Mouse (Mus musculus): ENCODE data around the gene Nphp4. TPM values are rescaled to one million over a fixed set of nuclear protein-coding genes. Genes with fewer than 3 reads are reported as not detected.

Nphp4 gene
- polyA plus RNA-seq, 1 experiment = 14.8 TPM

- peak overlapping the region; percentile 7; the same call in 1 of the 2 replicates for H3K27ac ChIP-seq (ENCODE audit: insufficient read depth, low read length)
- H3K4me3 ChIP-seq (ENCODE audit: insufficient read depth, low read length) = no peak overlapping the region
- H3K4me1 ChIP-seq (ENCODE audit: control insufficient read depth, insufficient read depth, low read length) = peaks cover 17% of the 10 kb centered on the region
- TF ChIP-seq POLR2A (IDR thresholded peaks at IDR 0.05; ENCODE audit: extremely low read depth, insufficient read depth, low read length) (no peak), CTCF (IDR thresholded peaks at IDR 0.05; ENCODE audit: extremely low read depth, insufficient read depth, low read length) (no peak)
These were observed 27.9 kb upstream of the Nphp4 start for GRCm38 (mm10) chr4:152448666-152449018.

GRCm38 (mm10) chr4:152451371-152451770 is 25.1 kb upstream of the Nphp4 start:
- no peak overlapping the region for H3K4me3 ChIP-seq (ENCODE audit: insufficient read depth, low read length)
- peaks cover 31% of the 10 kb centered on the region for H3K4me1 ChIP-seq (ENCODE audit: control insufficient read depth, insufficient read depth, low read length)
- TF ChIP-seq POLR2A (IDR thresholded peaks at IDR 0.05; ENCODE audit: extremely low read depth, insufficient read depth, low read length) = no peak
- TF ChIP-seq CTCF (IDR thresholded peaks at IDR 0.05; ENCODE audit: extremely low read depth, insufficient read depth, low read length) = no peak
- H3K27ac ChIP-seq (ENCODE audit: insufficient read depth, low read length) = no peak overlapping the region

- H3K4me3 ChIP-seq (ENCODE audit: insufficient read depth, low read length) = peak overlapping the region; percentile 4; the same call in 1 of the 2 replicates
- H3K4me1 ChIP-seq (ENCODE audit: control insufficient read depth, insufficient read depth, low read length) = peaks cover 39% of the 10 kb centered on the region
- peak overlapping the region; percentile 69 for H3K27ac ChIP-seq (ENCODE audit: insufficient read depth, low read length)
- TF ChIP-seq POLR2A (IDR thresholded peaks at IDR 0.05; ENCODE audit: extremely low read depth, insufficient read depth, low read length) (peak; percentile 40; the same call in 1 of the 2 replicates), CTCF (IDR thresholded peaks at IDR 0.05; ENCODE audit: extremely low read depth, insufficient read depth, low read length) (no peak)
These were observed 23.4 kb upstream of the Nphp4 start for GRCm38 (mm10) chr4:152453079-152453478.

GRCm38 (mm10) chr4:152454153-152454552 is 22.4 kb upstream of the Nphp4 start:
- no peak overlapping the region for H3K4me3 ChIP-seq (ENCODE audit: insufficient read depth, low read length)
- TF ChIP-seq CTCF (IDR thresholded peaks at IDR 0.05; ENCODE audit: extremely low read depth, insufficient read depth, low read length) (no peak), POLR2A (IDR thresholded peaks at IDR 0.05; ENCODE audit: extremely low read depth, insufficient read depth, low read length) (no peak)
- peak overlapping the region; percentile 69 for H3K27ac ChIP-seq (ENCODE audit: insufficient read depth, low read length)
- H3K4me1 ChIP-seq (ENCODE audit: control insufficient read depth, insufficient read depth, low read length) = peaks cover 45% of the 10 kb centered on the region

- Histone ChIP-seq H3K4me3 (ENCODE audit: insufficient read depth, low read length) (no peak overlapping the region), H3K27ac (ENCODE audit: insufficient read depth, low read length) (peak overlapping the region; percentile 95)
- TF ChIP-seq POLR2A (IDR thresholded peaks at IDR 0.05; ENCODE audit: extremely low read depth, insufficient read depth, low read length) = peak; percentile 78
- TF ChIP-seq CTCF (IDR thresholded peaks at IDR 0.05; ENCODE audit: extremely low read depth, insufficient read depth, low read length) = no peak
These were observed 19.9 kb upstream of the Nphp4 start for GRCm38 (mm10) chr4:152456609-152457008.

GRCm38 (mm10) chr4:152457673-152458072 is 18.8 kb upstream of the Nphp4 start:
- no peak for TF ChIP-seq CTCF (IDR thresholded peaks at IDR 0.05; ENCODE audit: extremely low read depth, insufficient read depth, low read length)
- no peak for TF ChIP-seq POLR2A (IDR thresholded peaks at IDR 0.05; ENCODE audit: extremely low read depth, insufficient read depth, low read length)
- Histone ChIP-seq H3K4me3 (ENCODE audit: insufficient read depth, low read length) (no peak overlapping the region), H3K27ac (ENCODE audit: insufficient read depth, low read length) (peak overlapping the region; percentile 95), H3K4me1 (ENCODE audit: control insufficient read depth, insufficient read depth, low read length) (peaks cover 45% of the 10 kb centered on the region)

More at GRCm38 (mm10) chr4:152456609-152457008, 19.9 kb upstream of the Nphp4 start:
- H3K4me1 ChIP-seq (ENCODE audit: control insufficient read depth, insufficient read depth, low read length) = peaks cover 48% of the 10 kb centered on the region

- TF ChIP-seq CTCF (IDR thresholded peaks at IDR 0.05; ENCODE audit: extremely low read depth, insufficient read depth, low read length) (no peak), POLR2A (IDR thresholded peaks at IDR 0.05; ENCODE audit: extremely low read depth, insufficient read depth, low read length) (0 out of 2 replicates have a peak, but pooled peaks have one; percentile 13)
- H3K4me3 ChIP-seq (ENCODE audit: insufficient read depth, low read length) = no peak overlapping the region
- H3K4me1 ChIP-seq (ENCODE audit: control insufficient read depth, insufficient read depth, low read length) = peaks cover 27% of the 10 kb centered on the region
- peak overlapping the region; percentile 47; the same call in 1 of the 2 replicates for H3K27ac ChIP-seq (ENCODE audit: insufficient read depth, low read length)
These were observed 14.0 kb upstream of the Nphp4 start for GRCm38 (mm10) chr4:152462516-152462915.

- TF ChIP-seq POLR2A (IDR thresholded peaks at IDR 0.05; ENCODE audit: extremely low read depth, insufficient read depth, low read length) = no peak
- no peak for TF ChIP-seq CTCF (IDR thresholded peaks at IDR 0.05; ENCODE audit: extremely low read depth, insufficient read depth, low read length)
- H3K4me3 ChIP-seq (ENCODE audit: insufficient read depth, low read length) = no peak overlapping the region
- peak overlapping the region; percentile 83 for H3K27ac ChIP-seq (ENCODE audit: insufficient read depth, low read length)
- H3K4me1 ChIP-seq (ENCODE audit: control insufficient read depth, insufficient read depth, low read length) = peaks cover 24% of the 10 kb centered on the region
These were observed 13.4 kb upstream of the Nphp4 start for GRCm38 (mm10) chr4:152463147-152463546.

- Histone ChIP-seq H3K27ac (ENCODE audit: insufficient read depth, low read length) (no peak overlapping the region), H3K4me1 (ENCODE audit: control insufficient read depth, insufficient read depth, low read length) (peaks cover 20% of the 10 kb centered on the region), H3K4me3 (ENCODE audit: insufficient read depth, low read length) (no peak overlapping the region)
- TF ChIP-seq POLR2A (IDR thresholded peaks at IDR 0.05; ENCODE audit: extremely low read depth, insufficient read depth, low read length) (no peak), CTCF (IDR thresholded peaks at IDR 0.05; ENCODE audit: extremely low read depth, insufficient read depth, low read length) (no peak)
These were observed 11.4 kb upstream of the Nphp4 start for GRCm38 (mm10) chr4:152465116-152465515.

GRCm38 (mm10) chr4:152466601-152467000 is 9.9 kb upstream of the Nphp4 start:
- Histone ChIP-seq H3K27ac (ENCODE audit: insufficient read depth, low read length) (0 out of 2 replicates have a peak overlapping the region, but pooled peaks have one; percentile 45), H3K4me1 (ENCODE audit: control insufficient read depth, insufficient read depth, low read length) (peaks cover 18% of the 10 kb centered on the region), H3K4me3 (ENCODE audit: insufficient read depth, low read length) (no peak overlapping the region)
- TF ChIP-seq CTCF (IDR thresholded peaks at IDR 0.05; ENCODE audit: extremely low read depth, insufficient read depth, low read length) = no peak
- TF ChIP-seq POLR2A (IDR thresholded peaks at IDR 0.05; ENCODE audit: extremely low read depth, insufficient read depth, low read length) = no peak
